Mouse (Mus musculus) ES-E14 (cell line): Measurements from ENCODE around the gene Bcl9.

Source experiments
- CHD2 ChIP-seq: IDR thresholded peaks from 2 replicates; pipeline ENCODE4 v1.6.1; 2014; ENCODE audit warnings: mild to moderate bottlenecking, low read depth, low read length, inconsistent platforms
- HCFC1 ChIP-seq: IDR thresholded peaks from 2 replicates; pipeline ENCODE4 v1.6.1; 2012; ENCODE audit warnings: low read length, inconsistent platforms, borderline replicate concordance; ENCODE audit not compliant: insufficient read depth
- MAFK ChIP-seq: IDR thresholded peaks from 2 replicates; pipeline ENCODE4 v1.6.1; 2014; ENCODE audit warnings: mild to moderate bottlenecking, low read depth, low read length, inconsistent platforms; ENCODE audit not compliant: insufficient read depth
- ZC3H11A ChIP-seq: IDR thresholded peaks from 2 replicates; pipeline ENCODE4 v1.6.1; 2012; ENCODE audit warnings: low read depth, mild to moderate bottlenecking, inconsistent platforms, low read length, borderline replicate concordance
- ZNF384 ChIP-seq: IDR thresholded peaks from 2 replicates; pipeline ENCODE4 v1.6.1; 2012; ENCODE audit warnings: low read depth, low read length, inconsistent platforms

DNA sequence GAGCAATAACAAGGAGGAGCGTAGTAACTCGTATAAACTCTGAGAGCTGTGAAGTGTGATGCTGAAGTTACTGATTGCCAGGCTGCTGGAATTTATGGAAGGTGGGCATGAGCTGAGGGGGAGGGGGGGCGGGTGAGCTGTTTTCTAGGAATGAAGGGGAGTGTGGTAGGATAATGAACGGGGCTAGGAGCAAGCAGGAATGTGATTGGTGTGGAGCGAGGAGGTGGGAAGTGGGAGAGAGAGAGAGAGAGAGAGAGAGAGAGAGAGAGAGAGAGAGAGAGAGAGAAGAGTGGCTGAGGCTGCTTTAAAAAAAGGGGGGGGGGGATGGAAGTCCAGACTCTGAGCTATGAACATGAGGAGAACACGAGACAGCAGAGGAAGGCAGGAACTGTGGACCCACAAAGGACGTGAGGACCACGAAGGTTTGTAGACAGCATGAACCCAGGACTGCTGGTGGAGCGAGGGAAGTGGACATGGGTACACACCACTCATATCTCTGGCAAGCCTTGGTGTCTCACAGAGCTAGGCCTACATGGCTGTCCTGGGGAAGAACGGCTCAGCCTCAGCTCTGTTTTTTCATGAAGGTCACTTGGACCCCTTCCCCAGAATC lies 1.2 kb upstream of the Bcl9 start:
- TF ChIP-seq ZC3H11A = no peak
- TF ChIP-seq CHD2 = no peak
- TF ChIP-seq MAFK = no peak
- no peak for TF ChIP-seq ZNF384
- no peak for TF ChIP-seq HCFC1
